Mouse (Mus musculus) urinary bladder, adult 18-20 months (tissue): ENCODE results near the gene Vmn2r69.

ENCODE experiments used
- DNase-seq, 2 experiments: peaks; one replicate each; pipeline ENCODE4 v3.0.0; 2022; ENCODE audit warnings: low spot score in 2 of 2, mixed read lengths in 2 of 2

Gene Vmn2r69

DNA sequence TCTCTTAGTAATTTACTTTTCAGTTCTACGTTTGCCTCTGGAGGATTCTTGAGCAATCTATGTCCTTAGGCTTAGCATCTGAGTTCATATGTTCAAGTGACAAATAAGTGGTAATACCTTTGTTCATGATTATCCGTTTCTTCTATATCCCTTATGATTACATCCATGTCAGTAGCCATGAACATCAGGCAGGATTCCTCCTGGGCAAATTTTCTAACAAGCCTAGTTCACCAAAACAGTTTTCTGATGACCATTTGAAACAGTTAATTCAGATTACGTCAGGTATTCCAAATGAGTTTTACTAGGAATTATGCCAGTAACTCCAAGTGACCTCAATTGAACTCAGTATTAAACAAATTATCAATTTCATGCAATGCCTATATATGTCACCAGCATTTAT lies at the start of gene Vmn2r69:
Gene Vmn2r69 (minus strand): TSS at position 101 of the 400 bp plus-strand sequence.
- DNase-seq = no peak
